Mouse (Mus musculus) midbrain, embryonic 15.5 days (tissue): ENCODE data around the gene Prdx6b. TPM values are rescaled to one million over a fixed set of nuclear protein-coding genes. Genes with fewer than 3 reads are reported as not detected.

ENCODE experiments used
- ATAC-seq: fragments of 200-750 bp; cut with Nextera tagmentation; replicated peaks from 2 replicates; pipeline ENCODE4 v1.8.0; 2017; ENCODE audit warnings: moderate TSS enrichment
- H3K27ac ChIP-seq: fragments of 300-500 bp; sonication (generic); 2 replicates; pipeline ENCODE4 v1.5.1; 2015; ENCODE audit warnings: mild to moderate bottlenecking, inconsistent platforms
- H3K27me3 ChIP-seq: fragments of 300-500 bp; sonication (generic); replicated peaks from 2 replicates; pipeline ENCODE4 v1.6.1; 2015; ENCODE audit warnings: inconsistent platforms
- H3K36me3 ChIP-seq: fragments of 300-500 bp; sonication (generic); replicated peaks from 2 replicates; pipeline ENCODE4 v1.6.1; 2015; ENCODE audit warnings: inconsistent platforms
- H3K4me1 ChIP-seq: fragments of 300-500 bp; sonication (generic); 2 replicates; pipeline ENCODE4 v1.6.1; 2015; ENCODE audit warnings: inconsistent platforms
- H3K4me2 ChIP-seq: fragments of 300-500 bp; sonication (generic); 2 replicates; pipeline ENCODE4 v1.6.1; 2015; ENCODE audit warnings: inconsistent platforms, mild to moderate bottlenecking, moderate library complexity
- H3K4me3 ChIP-seq: fragments of 300-500 bp; sonication (generic); 2 replicates; pipeline ENCODE4 v1.5.1; 2015; ENCODE audit warnings: mild to moderate bottlenecking, inconsistent platforms
- H3K9ac ChIP-seq: fragments of 300-500 bp; sonication (generic); 2 replicates; pipeline ENCODE4 v1.6.1; 2015; ENCODE audit warnings: mild to moderate bottlenecking, inconsistent platforms
- H3K9me3 ChIP-seq: fragments of 300-500 bp; sonication (generic); 2 replicates; pipeline ENCODE4 v1.6.1; 2016; ENCODE audit warnings: inconsistent platforms
- WGBS: fragments of 180-500 bp; shearing (Covaris S2); methylation state at CpG from one replicate; pipeline ENCODE4 v1.1.7; 2015; ENCODE audit warnings: mixed read lengths; 5-methylcytosine and 5-hydroxymethylcytosine counted together
- polyA plus RNA-seq: library from polyadenylated mRNA; unstranded; fragments of >200 nt; fragmentation: Nextera tagmentation; extraction: Ambion mirVana; gene quantifications from 2 replicates; pipeline ENCODE4 v1.2.1, GENCODE M21; 2015

Prdx6b gene
- not detected in 2 replicates for polyA plus RNA-seq

GRCm38 (mm10) chr2:80292172-80292571, at the start of gene Prdx6b:
Gene Prdx6b (plus strand): TSS chr2:80292472.
- no peak within 1 kb of the TSS for H3K4me3 ChIP-seq
- WGBS, result 85% methylated on average over 8 of the region's 8 CpGs
- H3K36me3 ChIP-seq, result no peaks in the 10 kb centered on the region
- no peak within 1 kb of the TSS for H3K27ac ChIP-seq
- H3K4me1 ChIP-seq, result no peaks in the 10 kb centered on the region
- H3K9me3 ChIP-seq, result no peaks in the 10 kb centered on the region
- H3K4me2 ChIP-seq, result no peak within 1 kb of the TSS
- no peak within 1 kb of the TSS for H3K9ac ChIP-seq
- ATAC-seq, result no peak
- H3K27me3 ChIP-seq, result no peaks in the 10 kb centered on the region

- no peak overlapping the region for H3K9ac ChIP-seq
- H3K27me3 ChIP-seq, result no peaks in the 10 kb centered on the region
- H3K4me1 ChIP-seq, result no peaks in the 10 kb centered on the region
- H3K36me3 ChIP-seq, result no peaks in the 10 kb centered on the region
- H3K9me3 ChIP-seq, result no peaks in the 10 kb centered on the region
- H3K4me2 ChIP-seq, result no peak overlapping the region
- H3K27ac ChIP-seq, result no peak overlapping the region
- 82% methylated on average over 3 of the region's 3 CpGs for WGBS
- ATAC-seq, result no peak
- H3K4me3 ChIP-seq, result no peak overlapping the region
Observed at GRCm38 (mm10) chr2:80247466-80247865, 44.8 kb upstream of the Prdx6b start.

DNA sequence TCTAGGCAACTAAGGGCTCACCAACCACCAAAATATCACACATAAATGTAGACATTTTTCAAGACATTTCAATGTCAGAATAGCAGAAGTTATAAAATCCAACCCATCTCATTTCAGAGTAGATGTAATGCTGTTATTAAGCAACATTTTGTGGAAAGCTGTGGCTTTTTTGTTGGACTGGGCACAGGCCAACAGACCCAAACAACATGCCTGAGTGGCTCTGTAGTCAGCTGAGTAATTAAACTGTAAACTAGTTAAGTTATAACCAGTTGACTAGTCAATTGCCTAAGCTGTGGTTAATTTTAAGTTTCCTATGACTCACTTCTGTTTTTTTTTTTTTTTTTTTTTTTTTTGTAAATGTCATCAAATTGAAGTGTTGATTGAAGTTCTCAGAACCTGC, 44.4 kb upstream of the Prdx6b start:
- no peaks in the 10 kb centered on the region for H3K4me1 ChIP-seq
- ATAC-seq, result no peak

DNA sequence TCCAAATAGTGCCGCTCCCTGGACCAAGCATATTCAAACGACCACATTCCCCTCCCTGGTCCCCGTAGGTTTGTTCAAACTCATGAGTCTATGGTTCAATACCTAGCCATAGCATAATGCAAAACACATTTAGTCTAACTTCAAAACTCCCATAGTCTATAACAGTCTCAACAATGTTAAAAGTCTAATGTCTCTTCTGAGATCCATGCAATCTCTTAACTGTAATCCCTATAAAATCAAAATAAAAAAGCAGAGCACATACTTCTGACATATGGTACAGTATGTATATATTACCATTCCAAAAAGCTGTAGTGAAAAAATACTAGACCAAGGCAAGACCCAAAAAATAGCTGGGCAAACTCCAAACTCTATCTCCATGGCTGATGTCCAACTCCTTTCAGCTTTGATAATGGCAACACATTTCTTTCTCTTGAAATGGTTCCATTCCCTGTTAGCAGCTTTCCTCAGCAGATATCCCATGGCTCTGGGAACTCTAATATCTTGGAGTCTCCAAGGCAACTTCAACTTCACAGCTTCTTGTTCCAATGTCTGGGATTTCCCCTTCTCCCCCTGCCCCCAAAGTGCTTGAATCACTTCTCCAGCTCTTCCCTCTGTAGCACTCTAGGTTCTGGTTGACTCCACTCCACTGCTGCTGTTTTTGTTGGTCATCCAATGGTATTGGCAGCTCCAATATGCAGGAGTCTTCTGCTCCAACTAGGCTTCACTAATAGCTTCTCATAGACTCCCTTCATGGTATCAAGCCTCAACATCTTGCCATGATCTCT, 32.2 kb upstream of the Prdx6b start:
- WGBS, result 87% methylated on average over 3 of the region's 3 CpGs
- Histone ChIP-seq H3K27ac (no peak overlapping the region), H3K4me2 (no peak overlapping the region), H3K4me3 (no peak overlapping the region), H3K9me3 (no peaks in the 10 kb centered on the region), H3K36me3 (no peaks in the 10 kb centered on the region), H3K9ac (no peak overlapping the region), H3K27me3 (no peaks in the 10 kb centered on the region), H3K4me1 (no peaks in the 10 kb centered on the region)
- no peak for ATAC-seq

More for the DNA sequence above, 44.4 kb upstream of the Prdx6b start:
- H3K9ac ChIP-seq, result no peak overlapping the region
- no peak overlapping the region for H3K4me3 ChIP-seq
- no peaks in the 10 kb centered on the region for H3K36me3 ChIP-seq
- H3K27ac ChIP-seq, result no peak overlapping the region
- H3K9me3 ChIP-seq, result no peaks in the 10 kb centered on the region
- no peak overlapping the region for H3K4me2 ChIP-seq
- no peaks in the 10 kb centered on the region for H3K27me3 ChIP-seq

DNA sequence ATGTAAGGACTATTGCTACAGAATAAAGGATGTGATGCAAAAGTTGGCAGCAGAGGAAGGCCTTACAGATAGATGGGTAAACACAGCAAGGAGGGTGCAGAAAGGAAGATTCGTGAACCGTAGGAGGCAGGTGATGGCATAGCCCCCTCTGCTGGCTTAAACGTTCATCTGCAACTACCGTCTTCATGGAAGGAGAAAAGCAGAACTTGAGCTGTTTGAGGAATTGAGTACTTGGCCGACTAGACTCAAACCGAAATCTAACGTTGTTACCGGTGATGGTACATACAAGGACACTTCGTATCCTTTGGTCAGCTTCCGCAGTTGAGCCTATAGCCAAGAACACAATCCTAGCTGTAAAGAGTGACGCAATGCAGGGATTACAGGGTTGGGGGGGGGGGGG, 25.4 kb upstream of the Prdx6b start:
- Histone ChIP-seq H3K4me2 (peak overlapping the region; percentile 25; the same call in 1 of the 2 replicates), H3K27ac (no peak overlapping the region), H3K36me3 (no peaks in the 10 kb centered on the region), H3K9me3 (no peaks in the 10 kb centered on the region), H3K9ac (no peak overlapping the region), H3K27me3 (no peaks in the 10 kb centered on the region), H3K4me3 (no peak overlapping the region), H3K4me1 (no peaks in the 10 kb centered on the region)
- peak; percentile 42; the same call in 1 of the 2 replicates for ATAC-seq
- 20% methylated on average over 11 of the region's 11 CpGs for WGBS

- Histone ChIP-seq H3K27ac (no peak overlapping the region), H3K4me2 (no peak overlapping the region), H3K27me3 (no peaks in the 10 kb centered on the region), H3K4me1 (no peaks in the 10 kb centered on the region), H3K36me3 (no peaks in the 10 kb centered on the region), H3K4me3 (no peak overlapping the region), H3K9me3 (no peaks in the 10 kb centered on the region), H3K9ac (no peak overlapping the region)
- 57% methylated on average over 4 of the region's 4 CpGs for WGBS
- no peak for ATAC-seq
Observed at GRCm38 (mm10) chr2:80268053-80268452, 24.2 kb upstream of the Prdx6b start.

- Histone ChIP-seq H3K9me3 (no peaks in the 10 kb centered on the region), H3K4me3 (no peak overlapping the region), H3K27me3 (no peaks in the 10 kb centered on the region), H3K9ac (no peak overlapping the region), H3K27ac (no peak overlapping the region), H3K4me1 (no peaks in the 10 kb centered on the region), H3K4me2 (no peak overlapping the region), H3K36me3 (no peaks in the 10 kb centered on the region)
- 77% methylated on average over 1 of the region's 1 CpGs for WGBS
- ATAC-seq, result no peak
Observed at GRCm38 (mm10) chr2:80271431-80271830, 20.8 kb upstream of the Prdx6b start.

- Histone ChIP-seq H3K9me3 (no peaks in the 10 kb centered on the region), H3K9ac (no peak overlapping the region), H3K4me2 (no peak overlapping the region), H3K27me3 (no peaks in the 10 kb centered on the region), H3K4me1 (no peaks in the 10 kb centered on the region), H3K27ac (no peak overlapping the region), H3K4me3 (no peak overlapping the region), H3K36me3 (no peaks in the 10 kb centered on the region)
- WGBS, result 91% methylated on average over 3 of the region's 3 CpGs
- no peak for ATAC-seq
Observed at GRCm38 (mm10) chr2:80273038-80273437, 19.2 kb upstream of the Prdx6b start.

- WGBS, result 80% methylated on average over 4 of the region's 4 CpGs
Observed at GRCm38 (mm10) chr2:80273763-80274162, 18.5 kb upstream of the Prdx6b start.

DNA sequence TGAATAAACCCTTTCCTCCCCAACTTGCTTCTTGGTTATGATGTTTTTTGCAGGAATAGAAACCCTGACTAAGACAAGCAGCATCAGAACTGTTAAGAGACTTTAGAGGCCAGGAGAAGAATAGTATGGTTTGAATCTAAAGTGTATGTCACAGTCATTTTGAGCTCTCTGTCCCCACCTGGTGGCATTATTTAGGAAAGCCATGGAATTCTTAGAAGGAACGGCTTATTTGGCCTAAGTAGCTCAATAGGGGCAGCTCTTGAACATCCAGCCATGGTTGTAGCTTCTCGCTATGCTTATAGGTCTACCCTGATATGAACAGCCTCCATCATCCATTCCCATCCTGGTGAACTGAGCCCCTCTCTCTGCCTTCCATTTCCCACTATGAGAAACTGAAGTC, 17.1 kb upstream of the Prdx6b start:
- 44% methylated on average over 2 of the region's 2 CpGs for WGBS
- Histone ChIP-seq H3K27ac (no peak overlapping the region), H3K4me1 (no peaks in the 10 kb centered on the region), H3K9me3 (no peaks in the 10 kb centered on the region), H3K36me3 (no peaks in the 10 kb centered on the region), H3K4me2 (no peak overlapping the region), H3K4me3 (no peak overlapping the region), H3K9ac (no peak overlapping the region), H3K27me3 (no peaks in the 10 kb centered on the region)
- no peak for ATAC-seq

More at GRCm38 (mm10) chr2:80273763-80274162, 18.5 kb upstream of the Prdx6b start:
- no peaks in the 10 kb centered on the region for H3K9me3 ChIP-seq
- H3K4me2 ChIP-seq, result no peak overlapping the region
- H3K9ac ChIP-seq, result no peak overlapping the region
- no peak for ATAC-seq
- H3K4me1 ChIP-seq, result no peaks in the 10 kb centered on the region
- no peaks in the 10 kb centered on the region for H3K36me3 ChIP-seq
- no peaks in the 10 kb centered on the region for H3K27me3 ChIP-seq
- H3K27ac ChIP-seq, result no peak overlapping the region
- no peak overlapping the region for H3K4me3 ChIP-seq

- H3K4me2 ChIP-seq, result no peak overlapping the region
- 80% methylated on average over 2 of the region's 2 CpGs for WGBS
- no peak overlapping the region for H3K9ac ChIP-seq
- H3K4me3 ChIP-seq, result no peak overlapping the region
- H3K27ac ChIP-seq, result no peak overlapping the region
- no peaks in the 10 kb centered on the region for H3K4me1 ChIP-seq
- no peaks in the 10 kb centered on the region for H3K9me3 ChIP-seq
- ATAC-seq, result no peak
- no peaks in the 10 kb centered on the region for H3K36me3 ChIP-seq
- no peaks in the 10 kb centered on the region for H3K27me3 ChIP-seq
Observed at GRCm38 (mm10) chr2:80282214-80282613, 10.1 kb upstream of the Prdx6b start.

DNA sequence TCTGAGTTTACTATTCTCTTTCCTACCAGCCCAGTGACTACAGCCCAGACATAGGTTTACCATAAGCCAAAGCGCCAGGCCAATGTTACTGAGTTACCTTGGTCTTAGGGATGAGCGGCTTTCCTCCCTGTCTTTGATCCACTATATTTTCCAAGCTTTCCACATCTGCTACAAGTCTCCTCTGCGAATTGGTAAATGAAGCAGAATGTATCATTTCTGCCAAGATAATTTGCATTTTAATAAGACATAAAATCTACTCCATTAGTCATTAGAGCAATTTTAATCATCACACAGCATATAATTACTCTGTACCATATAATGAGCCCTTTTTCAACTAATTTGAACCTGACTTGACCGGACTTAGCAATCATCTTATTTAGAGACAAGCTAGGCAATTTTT, 5.9 kb upstream of the Prdx6b start:
- WGBS, result 79% methylated on average over 4 of the region's 4 CpGs

DNA sequence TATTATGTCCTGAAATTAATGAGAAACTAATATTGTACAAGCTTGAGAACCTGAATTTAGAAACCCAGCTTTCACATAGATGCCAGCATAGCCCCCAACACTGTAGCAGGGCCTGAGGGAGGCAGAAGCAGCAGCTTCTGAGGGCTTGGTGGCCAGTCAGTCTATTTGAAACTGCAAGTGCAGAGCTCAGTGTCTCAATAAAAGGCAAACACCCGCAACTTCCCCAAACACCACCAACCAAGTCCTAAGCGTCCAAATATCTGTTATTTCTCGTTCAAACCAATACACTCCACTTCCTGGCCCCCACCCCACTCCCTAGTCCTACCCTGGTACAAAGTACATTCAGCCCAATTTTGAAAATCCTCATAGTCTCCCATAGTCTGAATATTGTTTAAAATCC, 6.1 kb downstream of the Prdx6b start:
- H3K4me3 ChIP-seq, result no peak overlapping the region
- WGBS, result 80% methylated on average over 3 of the region's 3 CpGs
- no peaks in the 10 kb centered on the region for H3K4me1 ChIP-seq
- no peaks in the 10 kb centered on the region for H3K36me3 ChIP-seq
- no peak overlapping the region for H3K27ac ChIP-seq
- no peaks in the 10 kb centered on the region for H3K27me3 ChIP-seq
- H3K9me3 ChIP-seq, result no peaks in the 10 kb centered on the region
- ATAC-seq, result no peak
- no peak overlapping the region for H3K9ac ChIP-seq
- no peak overlapping the region for H3K4me2 ChIP-seq

More for the DNA sequence above, 5.9 kb upstream of the Prdx6b start:
- H3K9me3 ChIP-seq, result no peaks in the 10 kb centered on the region
- H3K36me3 ChIP-seq, result no peaks in the 10 kb centered on the region
- H3K9ac ChIP-seq, result no peak overlapping the region
- H3K27me3 ChIP-seq, result no peaks in the 10 kb centered on the region
- H3K4me2 ChIP-seq, result no peak overlapping the region
- no peak overlapping the region for H3K27ac ChIP-seq
- no peak for ATAC-seq
- H3K4me1 ChIP-seq, result no peaks in the 10 kb centered on the region
- no peak overlapping the region for H3K4me3 ChIP-seq
